Mouse (Mus musculus) heart, adult 2 months (tissue): Measurements from ENCODE around the gene Gm20388. TPM values are rescaled to one million over a fixed set of nuclear protein-coding genes. Genes with fewer than 3 reads are reported as not detected.

ENCODE experiments used
- DNase-seq, 2 experiments: peaks; one replicate each; pipeline ENCODE4 v3.0.0; 2021
- H3K27ac ChIP-seq: fragments of 200-600 bp; 2 replicates; pipeline ENCODE4 v1.8.1; 2022
- H3K27me3 ChIP-seq: fragments of 200-500 bp; 2 replicates; pipeline ENCODE4 v1.6.1; 2012; ENCODE audit warnings: mild to moderate bottlenecking, low read length, inconsistent platforms, mixed read lengths; ENCODE audit not compliant: control insufficient read depth, insufficient read depth
- H3K36me3 ChIP-seq: fragments of 200-500 bp; 2 replicates; pipeline ENCODE4 v1.6.1; 2012; ENCODE audit warnings: low read length, inconsistent platforms; ENCODE audit not compliant: control insufficient read depth, insufficient read depth
- H3K4me1 ChIP-seq: fragments of 200-500 bp; 2 replicates; pipeline ENCODE4 v1.6.1; 2011; ENCODE audit warnings: low read length; ENCODE audit not compliant: control insufficient read depth, insufficient read depth
- H3K4me3 ChIP-seq: fragments of 200-600 bp; 2 replicates; pipeline ENCODE4 v1.8.1; 2022
- H3K79me2 ChIP-seq: fragments of 200-500 bp; replicated peaks from 2 replicates; pipeline ENCODE4 v1.6.1; 2012; ENCODE audit warnings: mild to moderate bottlenecking, inconsistent platforms, low read length, moderate library complexity, mixed read lengths; ENCODE audit not compliant: control insufficient read depth, insufficient read depth
- H3K9ac ChIP-seq: fragments of 200-500 bp; 2 replicates; pipeline ENCODE4 v1.6.1; 2012; ENCODE audit warnings: low read depth, mild to moderate bottlenecking, control low read depth, inconsistent platforms, low read length, mixed read lengths
- CTCF ChIP-seq: fragments of 200-600 bp; IDR thresholded peaks from 2 replicates; pipeline ENCODE4 v1.8.1; 2022; ENCODE audit warnings: antibody characterized with exemption, mild to moderate bottlenecking, moderate library complexity
- EP300 ChIP-seq: fragments of 200-500 bp; IDR thresholded peaks from 2 replicates; pipeline ENCODE4 v1.6.1; 2011; ENCODE audit warnings: low read depth, low read length, control low read depth; ENCODE audit not compliant: insufficient read depth
- POLR2A ChIP-seq: fragments of 200-500 bp; IDR thresholded peaks from 2 replicates; pipeline ENCODE4 v1.6.1; 2011; ENCODE audit warnings: mild to moderate bottlenecking, low read depth, low read length, control low read depth; ENCODE audit not compliant: insufficient read depth
- WGBS: fragments of 180-500 bp; shearing (Covaris S2); methylation state at CpG from one replicate; pipeline ENCODE4 v1.1.7; 2018; 5-methylcytosine and 5-hydroxymethylcytosine counted together
- intact Hi-C: fragments of 180-260 bp; cut with DNase I; formaldehyde crosslinking; loops from one replicate; pipeline ENCODE4 v1.15.1; 2025
- polyA plus RNA-seq: library from polyadenylated mRNA; depleted of rRNA; stranded (reverse); fragments of >200 nt; gene quantifications from 2 replicates; pipeline ENCODE4 v1.2.3, GENCODE M21; 2012
- total RNA-seq, 2 experiments: library from RNA; stranded (reverse); gene quantifications; 2 replicates each; pipeline ENCODE4 v1.2.3; 2021

Gm20388 gene
- total and polyA plus RNA-seq, 3 experiments = 1.8 to 32.3 TPM; not detected in 1

DNA sequence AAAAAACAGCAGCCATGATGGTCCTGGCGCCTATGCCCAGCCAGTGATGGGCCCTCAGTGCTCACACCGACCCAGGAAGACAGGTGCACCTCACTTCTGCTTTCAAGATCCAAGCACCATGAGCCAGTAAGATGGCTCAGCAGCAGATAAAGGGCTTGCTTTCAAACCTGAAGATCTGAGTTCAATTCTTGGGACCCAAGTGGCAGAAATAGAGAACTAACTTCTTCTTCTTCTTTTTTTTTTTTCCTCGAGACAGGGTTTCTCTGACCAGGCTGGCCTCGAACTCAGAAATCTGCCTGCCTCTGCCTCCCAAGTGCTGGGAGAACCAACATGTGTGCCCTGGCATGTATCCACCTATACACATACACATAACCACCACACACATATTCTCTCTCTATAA is 3509.1 kb downstream of the Gm20388 start:
- Histone ChIP-seq H3K4me1 (peaks cover 2% of the 10 kb centered on the region; the same call in 1 of the 2 replicates), H3K36me3 (no peaks in the 10 kb centered on the region), H3K27me3 (peaks cover 2% of the 10 kb centered on the region; the same call in 1 of the 2 replicates), H3K4me3 (no peak overlapping the region), H3K27ac (no peak overlapping the region), H3K9ac (no peak overlapping the region), H3K79me2 (no peaks in the 10 kb centered on the region)
- no peak for DNase-seq
- no peak for TF ChIP-seq CTCF
- TF ChIP-seq POLR2A = no peak
- TF ChIP-seq EP300 = no peak
- 83% methylated on average over 4 of the region's 4 CpGs for WGBS
- intact Hi-C loops = loop anchor here (5.0 kb wide), 1 partner anchor 102 kb away; the partner anchor contains the start of gene Fanca

DNA sequence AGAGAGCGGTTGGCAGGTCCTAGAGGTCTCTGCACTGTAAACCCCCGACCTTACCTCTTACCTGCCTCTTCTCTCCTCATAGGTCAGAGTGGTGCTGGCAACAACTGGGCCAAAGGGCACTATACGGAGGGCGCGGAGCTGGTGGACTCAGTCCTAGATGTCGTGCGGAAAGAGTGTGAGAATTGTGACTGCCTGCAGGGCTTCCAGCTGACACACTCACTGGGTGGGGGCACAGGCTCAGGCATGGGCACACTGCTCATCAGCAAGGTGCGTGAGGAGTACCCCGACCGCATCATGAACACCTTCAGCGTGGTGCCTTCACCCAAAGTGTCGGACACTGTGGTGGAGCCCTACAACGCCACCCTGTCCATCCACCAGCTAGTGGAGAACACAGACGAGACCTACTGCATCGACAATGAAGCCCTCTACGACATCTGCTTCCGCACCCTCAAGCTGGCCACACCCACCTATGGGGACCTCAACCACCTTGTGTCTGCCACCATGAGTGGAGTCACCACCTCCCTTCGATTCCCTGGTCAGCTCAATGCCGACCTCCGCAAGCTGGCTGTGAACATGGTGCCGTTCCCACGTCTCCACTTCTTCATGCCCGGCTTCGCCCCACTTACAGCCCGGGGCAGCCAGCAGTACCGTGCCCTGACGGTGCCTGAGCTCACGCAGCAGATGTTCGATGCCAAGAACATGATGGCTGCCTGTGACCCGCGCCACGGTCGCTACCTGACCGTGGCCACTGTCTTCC is 3510.1 kb downstream of the Gm20388 start:
- WGBS = 91% methylated on average over 34 of the region's 34 CpGs
- H3K79me2 ChIP-seq = no peaks in the 10 kb centered on the region
- no peak overlapping the region for H3K9ac ChIP-seq
- no peak overlapping the region for H3K27ac ChIP-seq
- H3K27me3 ChIP-seq = peaks cover 2% of the 10 kb centered on the region; the same call in 1 of the 2 replicates
- DNase-seq = no peak
- TF ChIP-seq EP300 = no peak
- no peak for TF ChIP-seq POLR2A
- no peak for TF ChIP-seq CTCF
- intact Hi-C loops = loop anchor here (5.0 kb wide), 1 partner anchor 103 kb away; the partner anchor contains the start of gene Fanca
- no peak overlapping the region for H3K4me3 ChIP-seq
- H3K36me3 ChIP-seq = no peaks in the 10 kb centered on the region
- peaks cover 2% of the 10 kb centered on the region; the same call in 1 of the 2 replicates for H3K4me1 ChIP-seq

DNA sequence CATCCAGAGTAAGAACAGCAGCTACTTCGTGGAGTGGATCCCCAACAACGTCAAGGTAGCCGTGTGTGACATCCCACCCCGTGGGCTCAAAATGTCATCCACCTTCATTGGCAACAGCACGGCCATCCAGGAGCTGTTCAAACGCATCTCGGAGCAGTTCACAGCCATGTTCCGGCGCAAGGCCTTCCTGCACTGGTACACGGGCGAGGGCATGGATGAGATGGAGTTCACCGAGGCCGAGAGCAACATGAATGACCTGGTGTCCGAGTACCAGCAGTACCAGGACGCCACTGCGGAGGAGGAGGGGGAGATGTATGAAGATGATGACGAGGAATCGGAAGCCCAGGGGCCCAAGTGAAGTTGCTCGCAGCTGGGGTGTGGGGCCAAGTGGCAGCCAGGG is 3510.7 kb downstream of the Gm20388 start:
- Histone ChIP-seq H3K4me1 (peaks cover 2% of the 10 kb centered on the region; the same call in 1 of the 2 replicates), H3K4me3 (no peak overlapping the region), H3K9ac (no peak overlapping the region), H3K27me3 (peaks cover 2% of the 10 kb centered on the region; the same call in 1 of the 2 replicates), H3K36me3 (no peaks in the 10 kb centered on the region), H3K27ac (no peak overlapping the region), H3K79me2 (no peaks in the 10 kb centered on the region)
- DNase-seq = no peak
- intact Hi-C loops = loop anchor here (5.0 kb wide), 1 partner anchor 104 kb away; the partner anchor contains the start of gene Fanca
- TF ChIP-seq EP300 = no peak
- TF ChIP-seq CTCF = no peak
- TF ChIP-seq POLR2A = no peak
- 81% methylated on average over 19 of the region's 19 CpGs for WGBS

DNA sequence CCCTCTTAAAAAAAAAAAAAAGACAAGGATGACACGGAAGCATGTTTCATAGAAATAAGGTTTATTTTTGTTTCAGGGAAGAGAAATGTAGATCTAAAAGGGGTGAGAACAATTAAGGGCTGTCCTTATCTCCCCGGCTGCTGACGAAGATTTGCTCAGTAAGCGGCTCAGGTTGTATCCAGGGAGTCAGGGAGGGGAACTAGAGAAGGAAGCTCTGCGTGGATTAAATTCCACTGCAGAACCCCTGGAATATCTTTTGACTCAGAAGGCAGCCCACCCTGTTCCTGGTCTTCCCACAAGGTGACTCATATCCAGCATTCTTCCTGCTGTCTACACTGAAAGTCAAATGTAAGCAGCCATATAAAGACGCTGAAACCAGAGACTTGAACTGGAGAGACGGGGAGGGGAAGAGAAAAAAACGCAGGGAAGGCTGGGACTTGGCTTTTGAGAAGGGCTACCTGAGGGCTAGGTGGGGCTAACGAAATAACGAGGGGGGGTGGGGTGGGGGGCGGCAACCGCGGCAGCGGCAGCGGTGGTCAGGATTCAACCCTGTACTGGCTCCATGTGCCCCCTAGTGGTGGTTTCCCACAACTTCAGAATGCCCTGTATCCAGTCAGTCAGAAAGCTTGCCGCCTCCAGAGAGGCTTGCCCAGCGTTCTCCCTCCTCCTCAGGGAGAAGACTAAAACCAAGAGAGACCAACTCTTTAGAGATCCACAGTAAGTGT is 3511.6 kb downstream of the Gm20388 start:
- peaks cover 2% of the 10 kb centered on the region; the same call in 1 of the 2 replicates for H3K4me1 ChIP-seq
- 7% methylated on average over 17 of the region's 17 CpGs for WGBS
- peak overlapping the region; percentile 33; the same call in 1 of the 2 replicates for H3K4me3 ChIP-seq
- H3K9ac ChIP-seq = no peak overlapping the region
- TF ChIP-seq POLR2A = no peak
- peak; percentile 90 for TF ChIP-seq CTCF
- TF ChIP-seq EP300 = no peak
- peaks cover 2% of the 10 kb centered on the region; the same call in 1 of the 2 replicates for H3K27me3 ChIP-seq
- no peaks in the 10 kb centered on the region for H3K79me2 ChIP-seq
- intact Hi-C loops = loop anchor here (5.0 kb wide), 1 partner anchor 105 kb away; the partner anchor contains the start of gene Fanca
- no peaks in the 10 kb centered on the region for H3K36me3 ChIP-seq
- no peak overlapping the region for H3K27ac ChIP-seq
- DNase-seq = peak; percentile 63 to 64

DNA sequence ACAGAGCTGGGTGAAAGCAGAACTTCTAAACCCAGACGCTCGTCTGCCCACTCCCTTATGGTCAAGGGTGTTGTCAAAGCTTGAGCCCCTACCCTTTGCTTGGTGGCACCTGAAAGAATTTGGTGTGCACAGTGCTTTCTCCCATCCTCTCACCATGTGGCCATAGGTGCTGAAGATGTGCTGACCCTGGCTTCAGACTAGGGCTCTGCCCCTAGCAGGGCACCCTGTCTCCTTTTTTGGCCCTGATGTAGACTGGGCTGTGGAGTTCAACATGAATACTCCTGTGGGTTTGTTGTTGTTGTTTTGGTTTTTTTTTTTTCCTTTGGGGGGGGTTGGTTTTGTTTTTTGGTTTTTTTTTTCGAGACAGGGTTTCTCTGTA is 3512.1 kb downstream of the Gm20388 start:
- Histone ChIP-seq H3K27me3 (peaks cover 2% of the 10 kb centered on the region; the same call in 1 of the 2 replicates), H3K4me1 (peaks cover 2% of the 10 kb centered on the region; the same call in 1 of the 2 replicates), H3K9ac (no peak overlapping the region), H3K4me3 (no peak overlapping the region), H3K36me3 (no peaks in the 10 kb centered on the region), H3K79me2 (no peaks in the 10 kb centered on the region), H3K27ac (no peak overlapping the region)
- intact Hi-C loops = loop anchor here (5.0 kb wide), 1 partner anchor 105 kb away; the partner anchor contains the start of gene Fanca
- 22% methylated on average over 3 of the region's 3 CpGs for WGBS
- DNase-seq = no peak
- TF ChIP-seq POLR2A (no peak), EP300 (no peak), CTCF (no peak)
